27 mouse cellular contexts compared by ENCODE assay signal in the genomic region with DNA sequence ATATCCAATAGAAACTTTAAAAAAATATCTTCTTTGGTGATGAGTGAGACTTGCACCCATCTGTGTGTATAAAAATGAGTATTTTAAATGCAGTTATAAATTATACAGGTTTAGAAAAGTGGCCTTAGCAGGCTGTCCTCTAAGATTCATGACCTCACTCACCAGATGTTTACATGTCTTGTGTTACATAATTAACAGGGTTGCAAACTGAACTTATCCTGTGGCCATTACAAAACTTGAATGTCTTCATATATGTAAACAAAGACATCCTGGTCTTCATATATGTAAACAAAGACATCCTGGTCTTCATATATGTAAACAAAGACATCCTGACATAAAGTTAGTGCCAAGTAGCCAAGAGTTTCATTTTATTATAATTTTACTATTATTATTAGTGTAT.
"Had no signal": no experiment of that assay in that cellular context is flagged by ENCODE, and none has a peak within 500 bp of the region (broad histone marks: within the 10 kb centered on the region; RNA-seq: fewer than 3 reads in every experiment).

No protein-coding gene starts in this region.

- H3K27ac ChIP-seq: forebrain, embryonic 15.5 days; gastrocnemius, adult 2 months; heart, embryonic 10.5 days; hindbrain, embryonic 10.5 days; hindbrain, embryonic 12.5 days; hindbrain, embryonic 14.5 days; kidney, embryonic 15.5 days; kidney, postnatal 0 days; limb, embryonic 13.5 days; limb, embryonic 15.5 days had no signal

- H3K9ac ChIP-seq: forebrain, embryonic 15.5 days; forebrain, postnatal 0 days; heart, embryonic 12.5 days; hindbrain, embryonic 12.5 days; hindbrain, embryonic 14.5 days; kidney, embryonic 15.5 days; limb, embryonic 13.5 days; limb, embryonic 15.5 days had no signal

- H3K4me2 ChIP-seq: forebrain, embryonic 15.5 days; heart, embryonic 12.5 days; hindbrain, embryonic 12.5 days; hindbrain, embryonic 14.5 days; kidney, embryonic 15.5 days; limb, embryonic 13.5 days; limb, embryonic 15.5 days had no signal

- H3K9me3 ChIP-seq: forebrain, embryonic 15.5 days; heart, embryonic 10.5 days; heart, embryonic 12.5 days; hindbrain, embryonic 10.5 days; hindbrain, embryonic 12.5 days; kidney, embryonic 15.5 days; limb, embryonic 13.5 days; limb, embryonic 15.5 days had no signal

- DNase-seq: forebrain, postnatal 0 days; gastrocnemius, adult 2 months; gastrocnemius, postnatal 10 days; gastrocnemius, postnatal 25 days; heart, adult 18-20 months; heart, postnatal 10 days; heart, postnatal 4 days; kidney, adult 11 months; kidney, adult 2 months; kidney, adult 9 months; kidney, postnatal 14 days; kidney, postnatal 36 days; layer of hippocampus, adult 9-11 months; layer of hippocampus, postnatal 36 days; left cerebral cortex, postnatal 4 days had no signal

- H3K4me1 ChIP-seq: forebrain, embryonic 15.5 days; heart, embryonic 10.5 days; heart, embryonic 12.5 days; hindbrain, embryonic 10.5 days; hindbrain, embryonic 12.5 days; kidney, embryonic 15.5 days; limb, embryonic 13.5 days; limb, embryonic 15.5 days had no signal

- H3K4me3 ChIP-seq: forebrain, embryonic 15.5 days; gastrocnemius, adult 2 months; heart, embryonic 10.5 days; heart, embryonic 12.5 days; hindbrain, embryonic 10.5 days; hindbrain, embryonic 12.5 days; kidney, embryonic 15.5 days; limb, embryonic 13.5 days; limb, embryonic 15.5 days had no signal

- ATAC-seq: forebrain, embryonic 15.5 days; forebrain, postnatal 0 days; hindbrain, embryonic 16.5 days; inflammation-experienced regulatory T-cells, adult 6 months had no signal

- H3K36me3 ChIP-seq: forebrain, embryonic 15.5 days; heart, embryonic 10.5 days; heart, embryonic 12.5 days; hindbrain, embryonic 10.5 days; hindbrain, embryonic 12.5 days; kidney, embryonic 15.5 days; limb, embryonic 13.5 days; limb, embryonic 15.5 days had no signal

- H3K27me3 ChIP-seq: forebrain, embryonic 15.5 days; heart, embryonic 12.5 days; hindbrain, embryonic 12.5 days; kidney, embryonic 15.5 days; limb, embryonic 13.5 days; limb, embryonic 15.5 days had no signal
